Mouse (Mus musculus) ES-Bruce4 (cell line): ENCODE data around the gene Trex1. TPM values are rescaled to one million over a fixed set of nuclear protein-coding genes. Genes with fewer than 3 reads are reported as not detected.

Experiments
- H3K27ac ChIP-seq: 2 replicates; pipeline ENCODE4 v1.5.1; 2012; ENCODE audit warnings: low read length, inconsistent platforms; ENCODE audit not compliant: insufficient read depth
- H3K27me3 ChIP-seq: 2 replicates; pipeline ENCODE4 v1.6.1; 2012; ENCODE audit warnings: mild to moderate bottlenecking, low read length, inconsistent platforms; ENCODE audit not compliant: control insufficient read depth, poor library complexity, insufficient read depth, severe bottlenecking
- H3K36me3 ChIP-seq: 2 replicates; pipeline ENCODE4 v1.6.1; 2012; ENCODE audit warnings: inconsistent platforms, mild to moderate bottlenecking, low read length, moderate library complexity; ENCODE audit not compliant: control insufficient read depth, poor library complexity, insufficient read depth, severe bottlenecking
- H3K4me1 ChIP-seq: one replicate; pipeline ENCODE4 v1.8.1; 2011; ENCODE audit warnings: low read length; ENCODE audit not compliant: control insufficient read depth, insufficient read depth
- H3K4me3 ChIP-seq: 2 replicates; pipeline ENCODE4 v1.5.1; 2011; ENCODE audit warnings: low read depth, mild to moderate bottlenecking, low read length
- H3K9ac ChIP-seq: 2 replicates; pipeline ENCODE4 v1.6.1; 2012; ENCODE audit warnings: low read depth, mild to moderate bottlenecking, inconsistent platforms; ENCODE audit not compliant: poor library complexity, severe bottlenecking
- H3K9me3 ChIP-seq: replicated peaks from 2 replicates; pipeline ENCODE4 v1.6.1; 2012; ENCODE audit warnings: mild to moderate bottlenecking, low read length, inconsistent platforms; ENCODE audit not compliant: control insufficient read depth, poor library complexity, insufficient read depth, severe bottlenecking
- CTCF ChIP-seq: IDR thresholded peaks from one replicate; pipeline ENCODE4 v1.8.1; 2011; ENCODE audit warnings: low read depth, low read length
- EP300 ChIP-seq: IDR thresholded peaks from 2 replicates; pipeline ENCODE4 v1.6.1; 2011; ENCODE audit warnings: low read depth, low read length; ENCODE audit not compliant: insufficient read depth
- POLR2A ChIP-seq: IDR thresholded peaks from one replicate; pipeline ENCODE4 v1.8.1; 2011; ENCODE audit warnings: low read length; ENCODE audit not compliant: insufficient read depth
- polyA plus RNA-seq: library from polyadenylated mRNA; stranded (reverse); fragments of >200 nt; gene quantifications from 2 replicates; pipeline ENCODE4 v1.2.4, GENCODE M21; 2011; ENCODE audit warnings: low read depth; ENCODE audit not compliant: missing spikeins, insufficient read depth, insufficient read length

Trex1 gene
- polyA plus RNA-seq, 1 experiment = not detected

DNA sequence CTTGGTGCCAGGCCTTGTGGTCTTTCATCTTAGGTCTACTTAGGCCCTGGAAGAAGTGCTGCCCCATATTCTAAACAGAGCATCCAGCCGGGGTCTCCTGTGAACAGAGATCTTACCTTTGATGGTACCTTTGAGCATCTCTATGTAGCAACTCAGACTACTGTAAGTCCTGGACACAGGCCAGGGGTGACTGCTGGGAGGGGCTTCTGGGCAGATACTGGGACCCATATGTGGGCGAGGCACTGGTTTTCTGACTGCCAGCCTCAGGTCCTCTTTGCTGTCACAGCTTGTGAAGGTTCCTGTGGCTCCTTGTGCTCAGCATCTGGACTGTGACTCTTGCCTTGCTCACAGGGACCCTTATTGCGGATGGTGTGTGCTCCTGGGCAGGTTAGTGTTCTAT, 43.0 kb upstream of the Trex1 start:
- Histone ChIP-seq H3K27ac (no peak overlapping the region), H3K9ac (no peak overlapping the region), H3K4me1 (no peaks in the 10 kb centered on the region), H3K36me3 (no peaks in the 10 kb centered on the region), H3K9me3 (no peaks in the 10 kb centered on the region), H3K4me3 (no peak overlapping the region), H3K27me3 (no peaks in the 10 kb centered on the region)
- TF ChIP-seq EP300 = no peak
- TF ChIP-seq POLR2A = no peak
- no peak for TF ChIP-seq CTCF

GRCm38 (mm10) chr9:109101933-109102445, 42.5 kb upstream of the Trex1 start:
- Histone ChIP-seq H3K9me3 (no peaks in the 10 kb centered on the region), H3K4me3 (no peak overlapping the region), H3K27ac (no peak overlapping the region), H3K9ac (no peak overlapping the region), H3K4me1 (peaks cover under 1% of the 10 kb centered on the region), H3K27me3 (no peaks in the 10 kb centered on the region), H3K36me3 (no peaks in the 10 kb centered on the region)
- no peak for TF ChIP-seq POLR2A
- no peak for TF ChIP-seq EP300
- TF ChIP-seq CTCF = no peak

GRCm38 (mm10) chr9:109100307-109100928, 40.9 kb upstream of the Trex1 start:
- no peak overlapping the region for H3K27ac ChIP-seq
- no peaks in the 10 kb centered on the region for H3K27me3 ChIP-seq
- peaks cover 3% of the 10 kb centered on the region for H3K4me1 ChIP-seq
- H3K9ac ChIP-seq = no peak overlapping the region
- H3K9me3 ChIP-seq = no peaks in the 10 kb centered on the region
- H3K4me3 ChIP-seq = no peak overlapping the region
- H3K36me3 ChIP-seq = no peaks in the 10 kb centered on the region
- no peak for TF ChIP-seq POLR2A
- no peak for TF ChIP-seq CTCF
- TF ChIP-seq EP300 = no peak

- H3K36me3 ChIP-seq = no peaks in the 10 kb centered on the region
- H3K9ac ChIP-seq = no peak overlapping the region
- H3K27ac ChIP-seq = no peak overlapping the region
- no peaks in the 10 kb centered on the region for H3K27me3 ChIP-seq
- H3K9me3 ChIP-seq = no peaks in the 10 kb centered on the region
- H3K4me3 ChIP-seq = no peak overlapping the region
- peaks cover 3% of the 10 kb centered on the region for H3K4me1 ChIP-seq
- no peak for TF ChIP-seq EP300
- TF ChIP-seq CTCF = no peak
These were observed 39.4 kb upstream of the Trex1 start for GRCm38 (mm10) chr9:109098969-109099368.

DNA sequence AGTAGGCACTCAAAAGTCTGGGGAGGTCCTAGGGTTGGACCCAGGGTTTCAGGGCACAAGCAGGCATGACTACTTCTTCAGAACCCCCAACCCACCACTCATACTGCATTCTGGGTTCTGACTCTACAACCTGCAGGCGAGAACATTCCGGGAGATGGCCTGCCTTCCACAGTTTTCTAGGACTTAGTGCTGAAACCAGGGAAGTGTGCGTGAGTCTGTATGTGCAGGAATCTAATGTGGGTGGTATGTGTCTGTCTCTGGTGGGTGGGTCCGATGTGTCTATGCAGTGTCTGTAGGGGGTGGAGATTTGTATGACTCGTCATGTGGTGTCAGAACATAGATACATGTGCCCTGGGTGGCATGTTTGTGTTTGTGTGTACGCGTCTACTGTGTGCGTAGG, 38.8 kb upstream of the Trex1 start:
- no peaks in the 10 kb centered on the region for H3K9me3 ChIP-seq
- H3K27ac ChIP-seq = no peak overlapping the region
- no peaks in the 10 kb centered on the region for H3K27me3 ChIP-seq
- TF ChIP-seq POLR2A (no peak), CTCF (no peak), EP300 (no peak)
- H3K4me1 ChIP-seq = peaks cover 4% of the 10 kb centered on the region
- H3K4me3 ChIP-seq = no peak overlapping the region
- H3K36me3 ChIP-seq = no peaks in the 10 kb centered on the region
- H3K9ac ChIP-seq = no peak overlapping the region

DNA sequence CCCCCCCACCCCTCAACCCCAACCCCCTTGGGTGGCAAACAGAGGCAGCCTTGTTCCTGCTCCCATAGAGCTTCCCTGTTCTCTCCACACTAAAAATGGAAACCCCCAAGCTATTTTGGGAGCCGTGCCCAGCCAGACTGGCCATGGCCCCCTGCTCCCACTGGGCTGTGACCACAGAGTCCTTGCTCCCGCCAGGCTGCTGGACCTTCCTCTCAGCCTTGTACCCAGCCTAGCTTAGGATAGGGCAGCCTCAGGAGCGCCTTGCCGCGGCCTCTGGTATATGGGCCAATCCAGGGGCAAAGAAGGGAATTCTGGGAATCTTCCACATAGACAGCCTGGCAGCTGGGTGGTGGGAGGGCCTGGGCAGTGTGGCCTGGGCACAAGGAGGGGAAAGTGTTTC, 38.3 kb upstream of the Trex1 start:
- Histone ChIP-seq H3K27ac (no peak overlapping the region), H3K36me3 (no peaks in the 10 kb centered on the region), H3K4me3 (no peak overlapping the region), H3K27me3 (no peaks in the 10 kb centered on the region), H3K9me3 (no peaks in the 10 kb centered on the region), H3K9ac (0 out of 2 replicates have a peak overlapping the region, but pooled peaks have one; percentile 10), H3K4me1 (peaks cover 6% of the 10 kb centered on the region)
- TF ChIP-seq POLR2A (no peak), CTCF (no peak), EP300 (no peak)
